Mouse (Mus musculus) forebrain, embryonic 14.5 days (tissue): ENCODE measurements around the gene Fmn2. TPM values are rescaled to one million over a fixed set of nuclear protein-coding genes. Genes with fewer than 3 reads are reported as not detected.

Experiments
- ATAC-seq: fragments of 200-750 bp; cut with Nextera tagmentation; 2 replicates; pipeline ENCODE4 v1.8.0; 2017; ENCODE audit warnings: mild to moderate bottlenecking, moderate library complexity
- DNase-seq: peaks from one replicate; pipeline ENCODE4 v3.0.0-alpha.2; 2015; ENCODE audit warnings: low spot score
- H3K27ac ChIP-seq: fragments of 300-500 bp; sonication (generic); 2 replicates; pipeline ENCODE4 v1.5.1; 2014; ENCODE audit warnings: low read depth, mild to moderate bottlenecking, control low read depth, low read length, moderate library complexity
- H3K27me3 ChIP-seq: fragments of 300-500 bp; sonication (generic); replicated peaks from 2 replicates; pipeline ENCODE4 v1.6.1; 2014; ENCODE audit warnings: low read length, control low read depth, mixed read lengths; ENCODE audit not compliant: control insufficient read depth, insufficient read depth
- H3K36me3 ChIP-seq: fragments of 300-500 bp; sonication (generic); 2 replicates; pipeline ENCODE4 v1.6.1; 2014; ENCODE audit warnings: low read length, control low read depth; ENCODE audit not compliant: control insufficient read depth, insufficient read depth
- H3K4me1 ChIP-seq: fragments of 300-500 bp; sonication (generic); 2 replicates; pipeline ENCODE4 v1.6.1; 2014; ENCODE audit warnings: antibody characterized with exemption, low read length, control low read depth; ENCODE audit not compliant: control insufficient read depth, insufficient read depth
- H3K4me2 ChIP-seq: fragments of 300-500 bp; sonication (generic); 2 replicates; pipeline ENCODE4 v1.6.1; 2014; ENCODE audit warnings: mild to moderate bottlenecking, control low read depth, low read length
- H3K4me3 ChIP-seq: fragments of 300-500 bp; sonication (generic); 2 replicates; pipeline ENCODE4 v1.5.1; 2014; ENCODE audit warnings: low read depth, low read length, control low read depth
- H3K9ac ChIP-seq: fragments of 300-500 bp; sonication (generic); 2 replicates; pipeline ENCODE4 v1.6.1; 2014; ENCODE audit warnings: mild to moderate bottlenecking, low read length, control low read depth, moderate library complexity
- H3K9me3 ChIP-seq: fragments of 300-500 bp; sonication (generic); replicated peaks from 2 replicates; pipeline ENCODE4 v1.6.1; 2016; ENCODE audit warnings: low read length, control low read depth, mixed read lengths; ENCODE audit not compliant: control insufficient read depth
- whole genome bisulfite sequencing: fragments of 180-500 bp; shearing (Covaris S2); extraction: QIAGEN DNeasy Blood & Tissue Kit; methylation state at CpG from one replicate; pipeline ENCODE4 v1.1.7; 2014; 5-methylcytosine and 5-hydroxymethylcytosine counted together
- polyA plus RNA-seq: library from polyadenylated mRNA; unstranded; fragments of >200 nt; fragmentation: Nextera tagmentation; extraction: Ambion mirVana; gene quantifications from 2 replicates; pipeline ENCODE4 v1.2.1, GENCODE M21; 2014

Gene Fmn2
- polyA plus RNA-seq, 1 experiment from 2014 or later: 5.0 TPM

GRCm38 (mm10) chr1:174669132-174669531, 167.5 kb downstream of the Fmn2 start:
- Histone ChIP-seq H3K9me3 (no peaks in the 10 kb centered on the region), H3K27ac (no peak overlapping the region), H3K27me3 (no peaks in the 10 kb centered on the region), H3K4me3 (no peak overlapping the region), H3K4me1 (no peaks in the 10 kb centered on the region), H3K9ac (no peak overlapping the region), H3K4me2 (no peak overlapping the region), H3K36me3 (no peaks in the 10 kb centered on the region)
- 74% methylated on average over 1 of the region's 1 CpGs for WGBS
- no peak for ATAC-seq
- no peak for DNase-seq

DNA sequence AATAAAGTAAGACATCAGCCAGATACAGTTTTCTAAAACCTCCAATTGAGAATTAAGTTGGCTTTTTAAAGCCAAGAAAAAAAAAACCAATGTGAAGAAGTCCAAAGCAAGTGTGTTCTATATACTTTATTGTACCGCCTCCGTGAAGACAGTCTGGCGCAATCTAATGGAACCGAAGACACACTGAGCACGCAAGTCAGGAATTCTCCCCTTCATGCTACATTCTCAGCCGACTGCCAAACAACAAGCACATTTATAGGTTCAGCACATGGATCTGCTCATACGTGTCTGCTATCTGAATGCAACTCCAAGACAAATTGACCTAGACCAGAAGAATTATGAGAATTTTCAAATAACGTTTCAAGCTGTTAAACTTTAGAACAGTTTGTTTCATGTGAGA, 169.2 kb downstream of the Fmn2 start:
- Histone ChIP-seq H3K27ac (no peak overlapping the region), H3K36me3 (no peaks in the 10 kb centered on the region), H3K4me2 (no peak overlapping the region), H3K9me3 (no peaks in the 10 kb centered on the region), H3K9ac (no peak overlapping the region), H3K4me1 (no peaks in the 10 kb centered on the region), H3K4me3 (no peak overlapping the region), H3K27me3 (no peaks in the 10 kb centered on the region)
- WGBS: 92% methylated on average over 8 of the region's 8 CpGs
- ATAC-seq (no peak), DNase-seq (no peak)

DNA sequence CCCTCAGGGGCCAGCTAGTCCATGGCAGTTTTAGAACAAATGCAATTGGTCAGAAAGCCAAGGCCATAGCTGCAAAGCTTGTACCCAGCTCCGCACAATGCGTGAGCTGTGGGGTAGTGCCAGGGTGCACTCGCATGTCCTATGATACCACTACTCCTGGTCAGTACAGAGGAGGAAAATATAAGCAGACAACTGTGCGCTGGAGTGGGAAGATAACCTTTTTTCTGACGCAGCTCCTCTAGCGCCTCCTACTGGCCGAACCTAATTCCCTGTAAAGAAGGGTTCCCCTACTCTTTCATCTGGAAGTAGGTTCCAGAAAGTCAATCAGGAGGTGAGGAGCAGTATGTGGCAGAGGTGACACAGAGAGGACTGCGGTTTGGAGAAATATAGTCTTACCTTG, 173.0 kb downstream of the Fmn2 start:
- Histone ChIP-seq H3K4me1 (no peaks in the 10 kb centered on the region), H3K27me3 (no peaks in the 10 kb centered on the region), H3K9ac (no peak overlapping the region), H3K4me2 (no peak overlapping the region), H3K9me3 (no peaks in the 10 kb centered on the region), H3K36me3 (no peaks in the 10 kb centered on the region), H3K4me3 (no peak overlapping the region), H3K27ac (no peak overlapping the region)
- 58% methylated on average over 8 of the region's 8 CpGs for WGBS
- ATAC-seq (no peak), DNase-seq (no peak)

DNA sequence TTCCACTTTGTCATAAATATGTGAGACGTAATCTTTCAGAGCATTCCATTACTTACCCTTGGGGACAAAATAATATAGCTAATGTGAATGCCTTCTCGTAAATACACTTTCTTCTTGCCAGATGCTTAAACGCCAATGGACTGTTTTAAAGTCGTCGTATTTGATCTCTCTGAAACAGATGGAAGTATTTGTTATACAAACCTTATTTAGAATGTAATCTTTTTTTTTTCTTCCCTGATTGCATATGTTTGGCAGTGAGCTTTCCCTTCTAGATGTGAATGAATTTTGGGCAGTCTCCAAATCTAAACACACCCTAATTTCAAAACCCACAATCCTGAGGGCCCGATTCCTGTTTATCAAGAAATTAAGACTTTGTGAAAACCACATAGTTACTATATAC, 173.7 kb downstream of the Fmn2 start:
- Histone ChIP-seq H3K9me3 (no peaks in the 10 kb centered on the region), H3K4me3 (no peak overlapping the region), H3K27me3 (no peaks in the 10 kb centered on the region), H3K36me3 (no peaks in the 10 kb centered on the region), H3K4me1 (no peaks in the 10 kb centered on the region), H3K4me2 (no peak overlapping the region), H3K9ac (no peak overlapping the region), H3K27ac (no peak overlapping the region)
- WGBS: 76% methylated on average over 6 of the region's 6 CpGs
- DNase-seq: no peak
- no peak for ATAC-seq

DNA sequence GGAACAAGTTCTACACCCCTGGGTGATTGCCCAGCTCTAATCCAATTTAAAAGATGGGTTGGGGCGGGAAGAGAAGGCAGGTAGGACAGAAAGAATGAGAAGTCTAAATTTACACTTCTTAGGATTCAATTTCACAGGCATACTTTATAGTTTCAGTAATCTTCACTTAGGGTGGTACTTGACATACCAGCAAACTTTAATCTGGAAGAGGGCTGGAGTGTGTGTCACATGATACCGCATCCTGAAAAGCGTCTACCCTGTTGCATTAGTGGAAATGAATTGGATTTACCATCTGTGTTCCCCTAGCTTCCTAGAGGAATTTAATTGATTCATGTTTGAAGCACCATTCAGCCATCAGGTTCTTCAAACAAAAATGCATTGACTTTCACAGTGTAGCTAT, 174.6 kb downstream of the Fmn2 start:
- Histone ChIP-seq H3K4me3 (no peak overlapping the region), H3K4me1 (no peaks in the 10 kb centered on the region), H3K27me3 (no peaks in the 10 kb centered on the region), H3K9ac (no peak overlapping the region), H3K4me2 (no peak overlapping the region), H3K9me3 (no peaks in the 10 kb centered on the region), H3K36me3 (no peaks in the 10 kb centered on the region), H3K27ac (no peak overlapping the region)
- ATAC-seq: no peak
- no peak for DNase-seq
- WGBS: 82% methylated on average over 3 of the region's 3 CpGs

DNA sequence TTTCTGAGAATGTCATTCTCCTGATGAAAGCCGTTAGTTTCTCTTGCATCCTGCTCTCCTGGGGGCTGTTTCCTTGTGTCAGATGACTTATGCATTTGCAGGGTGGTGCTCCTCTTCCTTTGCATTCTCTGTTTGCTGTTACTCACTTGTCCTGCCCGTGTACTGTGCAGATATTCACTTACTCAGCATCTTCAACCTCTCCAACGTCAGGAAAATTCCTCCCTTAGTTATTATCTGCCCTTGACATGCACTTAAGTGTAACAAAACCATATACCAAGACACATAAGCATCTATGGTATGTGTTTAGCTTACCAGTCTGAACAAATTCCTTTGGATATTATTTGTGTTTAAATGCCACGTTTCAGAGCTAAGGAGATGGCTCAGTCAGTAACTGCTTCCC, 175.6 kb downstream of the Fmn2 start:
- DNase-seq: no peak
- Histone ChIP-seq H3K9ac (no peak overlapping the region), H3K36me3 (no peaks in the 10 kb centered on the region), H3K27me3 (no peaks in the 10 kb centered on the region), H3K4me3 (no peak overlapping the region), H3K4me2 (no peak overlapping the region), H3K27ac (no peak overlapping the region), H3K4me1 (no peaks in the 10 kb centered on the region), H3K9me3 (no peaks in the 10 kb centered on the region)
- no peak for ATAC-seq
- 80% methylated on average over 4 of the region's 4 CpGs for WGBS

DNA sequence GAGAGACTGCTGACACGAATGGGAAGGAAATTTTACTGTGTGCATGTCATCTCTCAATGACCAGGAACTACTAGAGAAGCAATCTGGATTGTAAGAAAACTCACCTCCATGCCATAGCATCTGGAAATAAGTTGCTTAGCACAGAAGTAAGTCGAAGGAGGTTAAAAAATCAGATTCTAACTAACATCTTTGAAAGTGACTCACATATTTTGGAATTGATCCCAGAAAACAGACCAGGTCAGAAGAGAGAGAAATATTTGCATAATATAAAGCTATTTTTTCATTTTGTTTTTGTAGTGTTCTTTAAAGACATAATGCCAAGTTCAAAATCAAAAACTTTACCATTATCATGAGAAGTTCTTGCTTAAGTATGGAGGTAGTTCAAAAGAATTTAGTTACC, 187.7 kb downstream of the Fmn2 start:
- ATAC-seq: no peak
- Histone ChIP-seq H3K27me3 (no peaks in the 10 kb centered on the region), H3K4me2 (no peak overlapping the region), H3K4me3 (no peak overlapping the region), H3K36me3 (no peaks in the 10 kb centered on the region), H3K9me3 (no peaks in the 10 kb centered on the region), H3K27ac (no peak overlapping the region), H3K4me1 (no peaks in the 10 kb centered on the region), H3K9ac (no peak overlapping the region)
- 97% methylated on average over 2 of the region's 2 CpGs for WGBS
- DNase-seq: no peak

DNA sequence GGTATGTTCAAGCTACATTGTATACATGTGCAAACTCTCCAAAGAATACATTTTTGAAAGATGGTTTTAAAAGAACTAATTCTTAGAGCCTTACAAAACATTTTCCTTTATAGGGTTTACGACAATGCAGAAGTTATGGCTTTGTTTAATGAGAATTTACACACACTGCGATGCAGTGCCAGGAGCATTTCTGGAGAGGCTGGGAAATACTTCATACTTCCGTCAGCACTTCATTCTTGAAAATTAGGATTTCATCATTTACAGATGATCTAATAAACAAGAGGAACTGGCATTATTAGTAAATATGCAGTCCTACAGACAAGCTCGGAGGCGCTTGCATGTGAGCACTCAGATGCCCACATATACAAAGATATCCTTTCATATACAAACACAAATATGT, 199.2 kb downstream of the Fmn2 start:
- DNase-seq: no peak
- Histone ChIP-seq H3K4me2 (no peak overlapping the region), H3K4me1 (no peaks in the 10 kb centered on the region), H3K4me3 (no peak overlapping the region), H3K27ac (no peak overlapping the region), H3K9me3 (no peaks in the 10 kb centered on the region), H3K36me3 (peaks cover 7% of the 10 kb centered on the region; the same call in 1 of the 2 replicates), H3K9ac (no peak overlapping the region), H3K27me3 (no peaks in the 10 kb centered on the region)
- 97% methylated on average over 5 of the region's 5 CpGs for WGBS
- ATAC-seq: no peak

DNA sequence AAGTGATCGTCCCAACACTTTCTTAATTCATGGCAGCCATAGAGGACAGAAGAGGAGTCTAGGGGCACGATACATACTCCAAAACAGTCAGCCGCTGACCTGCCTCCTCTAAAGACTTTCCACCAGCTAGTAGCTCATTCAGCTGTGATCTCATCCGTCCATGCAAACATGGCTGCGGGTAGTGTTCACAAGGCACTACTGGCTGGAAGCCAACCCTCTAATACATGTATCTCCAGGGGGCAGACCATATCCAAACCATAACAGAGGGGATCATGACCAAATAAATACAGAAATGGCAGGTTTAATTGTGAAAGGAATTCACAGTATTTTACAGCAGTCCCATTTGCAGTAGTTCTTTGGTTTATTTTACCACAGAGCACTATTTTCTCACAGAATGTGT, 200.2 kb downstream of the Fmn2 start:
- Histone ChIP-seq H3K9ac (no peak overlapping the region), H3K36me3 (peaks cover 7% of the 10 kb centered on the region; the same call in 1 of the 2 replicates), H3K9me3 (no peaks in the 10 kb centered on the region), H3K27ac (no peak overlapping the region), H3K4me3 (no peak overlapping the region), H3K27me3 (no peaks in the 10 kb centered on the region), H3K4me2 (no peak overlapping the region), H3K4me1 (no peaks in the 10 kb centered on the region)
- 66% methylated on average over 5 of the region's 5 CpGs for WGBS
- peak; percentile 20 for DNase-seq
- 0 out of 2 replicates have a peak, but pooled peaks have one; percentile 26 for ATAC-seq
